Mouse (Mus musculus) liver, embryonic 11.5 days (tissue): ENCODE results near the gene Uox. TPM values are rescaled to one million over a fixed set of nuclear protein-coding genes. Genes with fewer than 3 reads are reported as not detected.

Experiments
- ATAC-seq: fragments of 200-750 bp; cut with Nextera tagmentation; replicated peaks from 2 replicates; pipeline ENCODE4 v1.8.0; 2017; ENCODE audit warnings: moderate number of reproducible peaks, mild to moderate bottlenecking, moderate TSS enrichment, moderate library complexity; ENCODE audit not compliant: low FRiP score
- DNase-seq: peaks from one replicate; pipeline ENCODE4 v3.0.0-alpha.2; 2017; ENCODE audit warnings: low spot score
- H3K27ac ChIP-seq: fragments of 300-500 bp; sonication (generic); 2 replicates; pipeline ENCODE4 v1.5.1; 2014; ENCODE audit warnings: mild to moderate bottlenecking, low read depth, low read length, control low read depth
- H3K27me3 ChIP-seq: fragments of 300-500 bp; sonication (generic); replicated peaks from 2 replicates; pipeline ENCODE4 v1.6.1; 2014; ENCODE audit warnings: low read length, mixed read lengths; ENCODE audit not compliant: control insufficient read depth, insufficient read depth
- H3K36me3 ChIP-seq: fragments of 300-500 bp; sonication (generic); 2 replicates; pipeline ENCODE4 v1.6.1; 2014; ENCODE audit warnings: mild to moderate bottlenecking, low read length, moderate library complexity, mixed read lengths; ENCODE audit not compliant: control insufficient read depth, insufficient read depth
- H3K4me1 ChIP-seq: fragments of 300-500 bp; sonication (generic); replicated peaks from 2 replicates; pipeline ENCODE4 v1.6.1; 2014; ENCODE audit warnings: low read length, mixed read lengths; ENCODE audit not compliant: control insufficient read depth, insufficient read depth
- H3K4me2 ChIP-seq: fragments of 300-500 bp; sonication (generic); 2 replicates; pipeline ENCODE4 v1.6.1; 2014; ENCODE audit warnings: mild to moderate bottlenecking, control low read depth, moderate library complexity
- H3K4me3 ChIP-seq: fragments of 300-500 bp; sonication (generic); 2 replicates; pipeline ENCODE4 v1.5.1; 2014; ENCODE audit warnings: low read depth, low read length, control low read depth
- H3K9ac ChIP-seq: fragments of 300-500 bp; sonication (generic); 2 replicates; pipeline ENCODE4 v1.6.1; 2014; ENCODE audit warnings: low read depth, low read length, control low read depth
- H3K9me3 ChIP-seq: fragments of 300-500 bp; sonication (generic); 2 replicates; pipeline ENCODE4 v1.6.1; 2016; ENCODE audit warnings: low read length, inconsistent platforms, mixed read lengths; ENCODE audit not compliant: control insufficient read depth
- WGBS: fragments of 180-500 bp; shearing (Covaris S2); extraction: QIAGEN DNeasy Blood & Tissue Kit; methylation state at CpG from one replicate; pipeline ENCODE4 v1.1.7; 2014; 5-methylcytosine and 5-hydroxymethylcytosine counted together
- polyA plus RNA-seq: library from polyadenylated mRNA; unstranded; fragments of >200 nt; fragmentation: Nextera tagmentation; extraction: Ambion mirVana; gene quantifications from 2 replicates; pipeline ENCODE4 v1.2.1, GENCODE M21; 2014

Gene Uox
- polyA plus RNA-seq, 1 experiment from 2014 or later, result 0.55 TPM

- WGBS, result 71% methylated on average over 1 of the region's 1 CpGs
- Histone ChIP-seq H3K9ac (no peak overlapping the region), H3K4me3 (no peak overlapping the region), H3K4me2 (no peak overlapping the region), H3K36me3 (no peaks in the 10 kb centered on the region), H3K27me3 (no peaks in the 10 kb centered on the region), H3K9me3 (no peaks in the 10 kb centered on the region), H3K4me1 (no peaks in the 10 kb centered on the region), H3K27ac (no peak overlapping the region)
- DNase-seq, result no peak
- no peak for ATAC-seq
These were observed 13.7 kb upstream of the Uox start for GRCm38 (mm10) chr3:146556567-146556966.

- no peak for ATAC-seq
- no peak for DNase-seq
- no peak overlapping the region for H3K4me2 ChIP-seq
- H3K27me3 ChIP-seq, result no peaks in the 10 kb centered on the region
- no peaks in the 10 kb centered on the region for H3K9me3 ChIP-seq
- no peak overlapping the region for H3K4me3 ChIP-seq
- H3K4me1 ChIP-seq, result no peaks in the 10 kb centered on the region
- no peaks in the 10 kb centered on the region for H3K36me3 ChIP-seq
- H3K9ac ChIP-seq, result no peak overlapping the region
- 85% methylated on average over 6 of the region's 6 CpGs for WGBS
- H3K27ac ChIP-seq, result no peak overlapping the region
These were observed 12.7 kb upstream of the Uox start for GRCm38 (mm10) chr3:146557507-146557906.

- H3K4me1 ChIP-seq, result no peaks in the 10 kb centered on the region
- H3K9me3 ChIP-seq, result no peaks in the 10 kb centered on the region
- H3K27ac ChIP-seq, result no peak overlapping the region
- H3K27me3 ChIP-seq, result no peaks in the 10 kb centered on the region
- H3K36me3 ChIP-seq, result no peaks in the 10 kb centered on the region
- DNase-seq (no peak), ATAC-seq (no peak)
- 84% methylated on average over 7 of the region's 7 CpGs for WGBS
- no peak overlapping the region for H3K9ac ChIP-seq
- H3K4me2 ChIP-seq, result no peak overlapping the region
- no peak overlapping the region for H3K4me3 ChIP-seq
These were observed 7.3 kb upstream of the Uox start for GRCm38 (mm10) chr3:146562936-146563335.

DNA sequence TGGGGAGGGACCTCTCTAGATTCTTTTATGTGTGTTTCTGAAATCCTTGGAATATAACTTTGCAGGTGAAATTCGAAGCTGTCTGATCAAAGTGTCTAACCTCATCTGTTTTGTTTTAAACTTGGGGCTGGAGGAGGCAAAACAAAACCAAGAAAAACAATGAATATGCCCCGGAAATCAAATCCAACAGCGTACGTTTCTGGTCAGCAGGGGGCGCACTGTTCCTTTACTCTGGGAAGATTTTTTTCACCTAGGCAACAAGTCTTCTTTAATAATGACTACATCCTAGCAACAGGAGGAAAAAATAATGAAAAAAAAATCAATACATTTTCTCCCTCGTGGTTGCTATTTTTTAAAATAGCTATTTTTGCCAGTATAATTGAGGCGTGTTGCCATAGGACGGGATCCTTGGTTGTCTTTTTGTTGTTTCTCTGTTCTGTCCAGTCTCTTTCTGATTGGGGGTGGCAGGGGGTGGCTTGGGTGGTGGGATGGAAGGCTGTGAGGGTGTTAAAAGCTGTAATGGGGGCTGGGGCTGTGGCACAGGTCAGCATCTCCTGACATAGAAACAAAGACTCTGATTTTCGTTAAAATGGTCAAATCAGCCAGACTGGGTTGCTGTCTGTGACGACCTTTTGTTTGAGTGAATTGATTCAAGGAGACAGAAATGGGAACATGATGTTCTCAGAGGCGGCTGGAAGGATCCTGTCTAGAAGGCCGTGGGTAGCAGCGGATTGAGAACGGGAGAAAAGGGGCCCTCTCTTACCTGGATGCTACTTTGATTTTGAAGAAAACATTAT lies 5.8 kb upstream of the Uox start:
- WGBS, result 39% methylated on average over 14 of the region's 14 CpGs
- Histone ChIP-seq H3K4me1 (no peaks in the 10 kb centered on the region), H3K36me3 (no peaks in the 10 kb centered on the region), H3K27ac (no peak overlapping the region), H3K27me3 (no peaks in the 10 kb centered on the region), H3K9ac (no peak overlapping the region), H3K4me2 (no peak overlapping the region), H3K4me3 (no peak overlapping the region), H3K9me3 (no peaks in the 10 kb centered on the region)
- ATAC-seq, result no peak
- peak; percentile 69 for DNase-seq

GRCm38 (mm10) chr3:146565065-146565411 lies 5.2 kb upstream of the Uox start:
- 91% methylated on average over 1 of the region's 1 CpGs for WGBS
- no peak overlapping the region for H3K27ac ChIP-seq
- no peaks in the 10 kb centered on the region for H3K27me3 ChIP-seq
- no peak for ATAC-seq
- H3K4me3 ChIP-seq, result no peak overlapping the region
- no peaks in the 10 kb centered on the region for H3K36me3 ChIP-seq
- no peak for DNase-seq
- H3K9ac ChIP-seq, result no peak overlapping the region
- H3K9me3 ChIP-seq, result no peaks in the 10 kb centered on the region
- H3K4me2 ChIP-seq, result no peak overlapping the region
- no peaks in the 10 kb centered on the region for H3K4me1 ChIP-seq

DNA sequence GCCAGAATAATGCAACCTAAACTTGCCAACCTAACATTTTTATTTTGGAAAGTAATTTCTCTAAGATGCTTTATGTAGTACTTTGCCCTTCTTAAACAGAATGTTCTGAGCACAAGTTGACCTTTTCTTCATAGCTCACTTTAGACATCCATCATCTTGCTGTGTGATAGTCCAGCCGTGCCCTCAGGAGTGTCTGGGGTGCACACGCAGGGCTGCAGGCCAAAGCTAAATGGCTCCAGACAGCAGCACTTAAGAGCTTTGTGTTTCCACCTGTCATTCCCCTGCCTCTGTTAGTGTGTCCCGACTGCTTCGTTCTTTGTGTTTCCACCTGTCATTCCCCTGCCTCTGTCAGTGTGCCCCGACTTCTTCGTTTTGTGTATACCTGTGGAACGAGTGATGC lies 2.9 kb upstream of the Uox start:
- no peak overlapping the region for H3K27ac ChIP-seq
- no peak for DNase-seq
- no peaks in the 10 kb centered on the region for H3K9me3 ChIP-seq
- H3K4me3 ChIP-seq, result no peak overlapping the region
- H3K36me3 ChIP-seq, result no peaks in the 10 kb centered on the region
- H3K4me1 ChIP-seq, result no peaks in the 10 kb centered on the region
- H3K4me2 ChIP-seq, result no peak overlapping the region
- 73% methylated on average over 7 of the region's 7 CpGs for WGBS
- no peak for ATAC-seq
- H3K27me3 ChIP-seq, result no peaks in the 10 kb centered on the region
- H3K9ac ChIP-seq, result no peak overlapping the region

- Histone ChIP-seq H3K27ac (no peak overlapping the region), H3K4me1 (no peaks in the 10 kb centered on the region), H3K4me3 (no peak overlapping the region), H3K4me2 (no peak overlapping the region), H3K9ac (no peak overlapping the region), H3K9me3 (no peaks in the 10 kb centered on the region), H3K36me3 (no peaks in the 10 kb centered on the region), H3K27me3 (no peaks in the 10 kb centered on the region)
- 55% methylated on average over 9 of the region's 9 CpGs for WGBS
- ATAC-seq (no peak), DNase-seq (no peak)
These were observed 2.2 kb upstream of the Uox start for GRCm38 (mm10) chr3:146567884-146568530.

- ATAC-seq, result no peak
- Histone ChIP-seq H3K4me2 (no peak overlapping the region), H3K27ac (no peak overlapping the region), H3K9ac (no peak overlapping the region), H3K36me3 (no peaks in the 10 kb centered on the region), H3K4me3 (no peak overlapping the region), H3K9me3 (no peaks in the 10 kb centered on the region), H3K4me1 (no peaks in the 10 kb centered on the region), H3K27me3 (no peaks in the 10 kb centered on the region)
- no peak for DNase-seq
- WGBS, result 80% methylated on average over 3 of the region's 3 CpGs
These were observed 632 bp upstream of the Uox start for GRCm38 (mm10) chr3:146569594-146569993.

GRCm38 (mm10) chr3:146570939-146571338 lies 713 bp downstream of the Uox start:
- Histone ChIP-seq H3K36me3 (no peaks in the 10 kb centered on the region), H3K27me3 (no peaks in the 10 kb centered on the region), H3K9me3 (no peaks in the 10 kb centered on the region), H3K4me2 (no peak overlapping the region), H3K4me3 (no peak overlapping the region), H3K9ac (no peak overlapping the region), H3K4me1 (no peaks in the 10 kb centered on the region), H3K27ac (no peak overlapping the region)
- no peak for ATAC-seq
- DNase-seq, result no peak
- 87% methylated on average over 6 of the region's 6 CpGs for WGBS
